Mouse (Mus musculus): ENCODE results near the gene Cyb5d1. TPM values are rescaled to one million over a fixed set of nuclear protein-coding genes. Genes with fewer than 3 reads are reported as not detected.

The Cyb5d1 gene
- polyA plus RNA-seq, 1 experiment from 2014 or later, result 47.7 TPM

DNA sequence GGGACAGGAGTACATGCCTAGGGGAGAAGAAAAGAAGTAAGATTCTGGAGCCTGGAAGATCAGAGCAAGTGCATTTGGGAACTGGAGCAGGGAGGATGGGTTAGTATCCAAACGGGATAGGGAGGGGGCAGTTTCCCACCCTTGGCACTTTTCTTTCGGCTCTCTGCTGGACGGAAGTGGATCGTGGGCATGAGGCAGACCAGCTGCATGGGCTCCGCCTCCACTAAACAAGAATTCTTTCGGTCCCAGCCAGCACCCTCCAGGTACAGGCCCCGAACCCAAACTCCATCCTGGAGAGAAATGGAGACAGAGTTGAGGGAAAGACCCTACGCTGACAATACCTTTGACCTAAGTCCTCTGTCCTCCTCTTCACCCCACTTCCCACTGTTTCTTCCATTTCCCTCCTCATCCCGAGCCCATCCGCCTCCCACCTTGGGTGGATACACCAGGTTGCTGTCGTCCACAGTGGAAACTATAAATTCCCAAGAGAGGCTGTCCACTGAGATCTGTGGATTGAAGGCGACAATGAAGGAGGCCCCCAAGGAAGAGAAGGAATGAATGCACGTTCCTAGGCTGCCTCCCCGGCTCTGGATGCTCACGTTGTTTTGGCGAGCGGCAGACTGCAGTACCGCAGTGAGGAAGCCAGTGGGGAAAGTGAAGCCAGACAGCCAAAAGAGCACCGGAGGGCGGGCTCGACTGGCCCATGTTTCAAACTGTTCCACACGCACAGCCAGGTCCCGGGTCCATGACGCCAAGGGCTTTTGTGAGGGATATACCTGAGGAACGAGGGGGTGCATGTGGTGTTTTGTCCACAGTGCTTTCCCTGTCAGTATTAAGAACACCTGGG lies 25.9 kb upstream of the Cyb5d1 start:
- Histone ChIP-seq H3K27ac (no peak overlapping the region), H3K9ac (replicated peaks) (0 out of 2 replicates have a peak overlapping the region, but pooled peaks have one; percentile 1), H3K27me3 (peaks cover 41% of the 10 kb centered on the region), H3K36me3 (no peaks in the 10 kb centered on the region), H3K4me1 (replicated peaks) (peaks cover 49% of the 10 kb centered on the region), H3K4me2 (replicated peaks) (0 out of 2 replicates have a peak overlapping the region, but pooled peaks have one; percentile 96), H3K4me3 (replicated peaks) (no peak overlapping the region), H3K9me3 (no peaks in the 10 kb centered on the region)
- WGBS, result 9% methylated on average over 25 of the region's 25 CpGs
- ATAC-seq, result no peak

DNA sequence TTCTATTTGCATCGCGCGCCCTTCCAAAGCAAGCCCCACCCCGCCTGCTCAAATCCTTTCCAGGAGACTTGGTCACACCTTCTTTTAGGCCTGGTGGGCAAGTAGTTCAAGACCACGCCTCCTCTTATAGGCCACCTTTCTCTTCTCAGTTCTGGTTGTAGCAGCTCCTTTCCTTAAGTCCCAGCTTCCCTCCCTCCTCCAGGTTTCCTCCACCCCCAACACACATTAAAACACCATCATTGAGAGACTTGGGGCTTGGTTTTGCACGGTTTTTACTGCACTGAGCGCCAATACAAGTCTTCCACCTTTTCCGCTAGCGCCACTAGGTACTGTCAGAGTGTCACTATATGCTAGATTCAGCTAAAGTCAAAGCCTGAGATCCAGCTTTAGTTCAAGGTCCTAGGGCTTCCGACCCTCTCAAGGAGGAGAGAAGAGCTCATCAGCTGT lies 25.1 kb upstream of the Cyb5d1 start:
- Histone ChIP-seq H3K9ac (replicated peaks) (peak overlapping the region; percentile 53; the same call in 1 of the 2 replicates), H3K4me3 (replicated peaks) (peak overlapping the region; percentile 83), H3K4me1 (replicated peaks) (peaks cover 50% of the 10 kb centered on the region), H3K27me3 (peaks cover 41% of the 10 kb centered on the region), H3K27ac (no peak overlapping the region), H3K36me3 (no peaks in the 10 kb centered on the region), H3K9me3 (no peaks in the 10 kb centered on the region), H3K4me2 (replicated peaks) (peak overlapping the region; percentile 96)
- WGBS, result 3% methylated on average over 10 of the region's 10 CpGs
- ATAC-seq, result no peak

DNA sequence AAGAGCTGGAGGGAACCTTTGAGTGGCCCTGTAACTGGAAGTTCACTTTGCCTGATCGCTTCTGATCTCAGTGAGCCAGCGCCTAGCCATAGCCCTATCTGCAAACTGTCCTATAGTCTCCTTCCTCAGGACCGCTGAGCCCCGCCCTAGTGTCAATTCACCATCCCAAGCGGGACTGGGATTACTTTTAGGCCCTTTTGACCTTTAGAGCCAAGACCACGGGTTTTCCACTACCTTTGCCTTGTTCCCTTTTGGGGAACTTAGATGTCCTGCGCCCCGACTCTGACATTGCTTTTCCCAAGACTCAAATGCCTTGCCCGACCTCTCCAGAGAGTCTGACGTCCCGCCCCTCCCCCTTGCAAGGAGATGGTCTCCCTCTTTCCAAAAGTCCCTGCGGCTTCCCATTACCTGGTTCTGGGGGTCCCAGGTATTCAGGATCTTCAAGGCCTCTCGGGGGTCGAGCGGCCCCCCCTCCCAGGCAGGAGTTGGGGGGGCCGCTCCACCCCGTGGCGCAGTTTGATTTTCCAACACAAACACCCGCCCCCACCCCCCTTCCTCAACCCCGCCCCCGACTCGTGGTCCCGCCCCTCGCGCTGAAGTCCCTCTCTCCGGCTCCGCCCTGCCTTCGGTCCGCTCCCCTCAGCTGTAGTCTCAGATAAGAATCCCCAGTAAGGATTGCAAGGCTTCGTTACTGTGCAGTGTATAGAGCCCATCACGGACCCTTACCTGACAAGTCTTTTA lies 24.6 kb upstream of the Cyb5d1 start:
- H3K4me3 ChIP-seq (replicated peaks), result peak overlapping the region; percentile 83
- peak overlapping the region; percentile 96 for H3K4me2 ChIP-seq (replicated peaks)
- no peaks in the 10 kb centered on the region for H3K36me3 ChIP-seq
- H3K9ac ChIP-seq (replicated peaks), result peak overlapping the region; percentile 53
- WGBS, result under 1% methylated on average over 31 of the region's 31 CpGs
- no peaks in the 10 kb centered on the region for H3K9me3 ChIP-seq
- H3K27ac ChIP-seq, result no peak overlapping the region
- peaks cover 52% of the 10 kb centered on the region for H3K4me1 ChIP-seq (replicated peaks)
- no peak for ATAC-seq
- peaks cover 41% of the 10 kb centered on the region for H3K27me3 ChIP-seq

DNA sequence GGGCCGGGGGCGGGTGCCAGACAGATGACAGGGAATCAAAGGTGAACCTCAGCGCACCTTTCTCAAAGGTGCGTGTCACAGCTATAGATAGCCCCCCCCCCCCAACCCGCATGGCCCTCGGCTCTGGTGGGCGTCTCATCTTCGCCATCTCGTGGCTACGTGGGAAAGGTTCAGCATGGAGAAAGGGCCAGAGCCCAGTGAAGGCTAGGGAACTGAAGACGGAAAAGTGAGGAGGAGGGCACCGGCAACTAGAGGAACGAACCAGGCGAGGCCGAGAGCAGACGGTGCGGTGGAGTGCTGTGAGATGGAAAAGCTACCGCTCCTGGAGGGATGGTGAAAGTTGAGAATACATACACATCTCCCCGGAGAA lies 24.0 kb upstream of the Cyb5d1 start:
- Histone ChIP-seq H3K4me1 (replicated peaks) (peaks cover 58% of the 10 kb centered on the region), H3K27ac (peak overlapping the region; percentile 83), H3K9ac (replicated peaks) (peak overlapping the region; percentile 53), H3K4me3 (replicated peaks) (peak overlapping the region; percentile 83), H3K36me3 (no peaks in the 10 kb centered on the region), H3K4me2 (replicated peaks) (peak overlapping the region; percentile 96), H3K27me3 (peaks cover 41% of the 10 kb centered on the region), H3K9me3 (no peaks in the 10 kb centered on the region)
- ATAC-seq, result no peak
- under 1% methylated on average over 19 of the region's 19 CpGs for WGBS

DNA sequence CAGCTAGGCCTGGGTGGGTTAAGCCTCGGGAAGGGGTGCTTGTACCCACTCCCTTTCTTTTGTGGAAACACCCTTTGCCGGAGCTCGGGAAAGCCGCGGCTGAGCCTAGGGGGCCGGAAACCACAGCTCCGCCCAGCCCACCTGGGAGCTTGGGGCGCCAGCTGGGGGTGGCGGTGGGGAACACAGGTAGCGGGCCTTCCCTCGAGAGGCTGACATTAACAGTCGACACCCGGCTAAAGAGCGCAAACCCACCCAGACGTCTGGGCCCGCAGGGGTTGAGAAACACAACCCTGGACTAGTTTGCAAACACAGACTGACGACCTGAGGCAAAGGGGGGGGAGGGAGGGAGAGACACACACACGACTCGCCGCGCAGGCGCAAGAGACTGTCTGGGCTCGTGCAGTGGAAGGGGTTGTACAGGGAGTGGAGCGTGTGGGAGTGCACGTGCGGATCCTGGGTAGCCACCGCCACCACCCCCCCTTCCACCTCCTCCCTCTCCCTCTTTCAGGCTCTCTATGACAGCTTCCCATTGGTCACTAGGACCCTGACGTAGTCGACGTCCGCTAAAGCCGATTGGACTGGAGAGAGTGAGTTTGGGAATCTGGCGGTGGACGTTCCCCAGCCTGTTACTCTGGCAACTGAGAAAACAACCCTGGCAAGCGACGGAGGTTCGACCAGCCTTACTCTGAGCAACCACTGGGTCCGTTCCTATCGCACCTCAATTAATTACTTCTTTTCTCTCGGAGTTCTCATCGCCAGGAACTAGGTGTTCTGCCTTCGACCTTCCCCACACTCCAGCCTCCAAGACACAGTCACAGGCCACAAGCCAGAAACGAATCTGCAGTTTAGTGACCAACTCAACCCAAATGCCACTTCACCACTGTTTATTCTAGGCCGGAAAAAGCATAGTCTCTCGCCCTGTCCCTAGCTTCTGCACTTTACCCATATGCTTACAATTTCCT lies 23.3 kb upstream of the Cyb5d1 start:
- Histone ChIP-seq H3K4me1 (replicated peaks) (peaks cover 65% of the 10 kb centered on the region), H3K4me2 (replicated peaks) (peak overlapping the region; percentile 96), H3K4me3 (replicated peaks) (peak overlapping the region; percentile 83), H3K9ac (replicated peaks) (peak overlapping the region; percentile 75), H3K9me3 (no peaks in the 10 kb centered on the region), H3K27ac (peak overlapping the region; percentile 100), H3K36me3 (no peaks in the 10 kb centered on the region), H3K27me3 (peaks cover 38% of the 10 kb centered on the region)
- WGBS, result under 1% methylated on average over 43 of the region's 45 CpGs
- peak; percentile 92 for ATAC-seq

DNA sequence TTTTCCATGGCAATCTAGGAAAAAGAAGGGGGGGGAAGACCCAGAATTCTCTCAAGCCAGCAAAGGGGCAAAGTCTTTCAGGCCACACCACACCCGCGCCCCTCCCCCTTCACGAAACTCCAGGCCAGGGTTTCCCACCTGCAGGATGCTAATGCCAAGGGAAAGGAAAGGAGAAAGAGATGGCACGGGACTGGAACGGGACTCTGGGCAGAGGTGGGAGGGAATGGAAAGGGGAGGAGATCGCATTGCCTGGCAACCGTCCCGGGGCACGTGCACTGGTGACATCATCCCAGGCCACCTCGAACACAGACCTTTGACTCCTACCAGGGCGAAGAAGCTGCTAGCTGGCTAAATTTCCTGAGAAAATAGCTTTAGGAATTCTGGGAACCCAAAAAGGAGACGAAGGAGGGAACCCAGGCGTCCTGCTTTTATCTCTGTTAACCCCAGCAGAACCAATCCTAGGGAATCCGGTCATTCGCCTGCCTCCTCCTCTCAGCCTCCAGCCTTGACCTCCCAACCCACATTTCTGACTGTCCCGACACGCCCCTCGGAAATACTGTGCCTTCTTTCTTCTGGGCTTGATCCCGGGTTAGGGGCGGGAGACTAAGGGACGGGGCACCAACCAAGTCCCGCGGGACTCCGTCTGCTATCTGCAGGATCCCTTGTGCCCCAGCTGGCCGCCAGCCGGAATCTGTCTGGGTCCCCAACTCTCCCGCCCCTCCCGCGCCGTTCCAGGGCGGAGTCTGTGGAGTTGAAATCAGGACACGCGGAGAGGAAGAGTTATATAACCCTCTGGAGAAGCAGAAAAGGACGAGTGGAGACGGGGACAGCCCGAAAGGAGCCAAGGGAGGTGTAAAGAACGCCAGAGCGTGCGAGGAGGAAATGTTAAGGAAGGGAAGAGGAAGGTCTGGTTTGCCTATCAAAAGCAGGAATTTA lies 22.3 kb upstream of the Cyb5d1 start:
- Histone ChIP-seq H3K4me3 (replicated peaks) (peak overlapping the region; percentile 83), H3K4me1 (replicated peaks) (peaks cover 75% of the 10 kb centered on the region), H3K4me2 (replicated peaks) (peak overlapping the region; percentile 96), H3K27ac (peak overlapping the region; percentile 100), H3K9ac (replicated peaks) (peak overlapping the region; percentile 75), H3K9me3 (no peaks in the 10 kb centered on the region), H3K27me3 (peaks cover 29% of the 10 kb centered on the region), H3K36me3 (peaks cover 7% of the 10 kb centered on the region)
- WGBS, result under 1% methylated on average over 39 of the region's 39 CpGs
- peak; percentile 25 for ATAC-seq

DNA sequence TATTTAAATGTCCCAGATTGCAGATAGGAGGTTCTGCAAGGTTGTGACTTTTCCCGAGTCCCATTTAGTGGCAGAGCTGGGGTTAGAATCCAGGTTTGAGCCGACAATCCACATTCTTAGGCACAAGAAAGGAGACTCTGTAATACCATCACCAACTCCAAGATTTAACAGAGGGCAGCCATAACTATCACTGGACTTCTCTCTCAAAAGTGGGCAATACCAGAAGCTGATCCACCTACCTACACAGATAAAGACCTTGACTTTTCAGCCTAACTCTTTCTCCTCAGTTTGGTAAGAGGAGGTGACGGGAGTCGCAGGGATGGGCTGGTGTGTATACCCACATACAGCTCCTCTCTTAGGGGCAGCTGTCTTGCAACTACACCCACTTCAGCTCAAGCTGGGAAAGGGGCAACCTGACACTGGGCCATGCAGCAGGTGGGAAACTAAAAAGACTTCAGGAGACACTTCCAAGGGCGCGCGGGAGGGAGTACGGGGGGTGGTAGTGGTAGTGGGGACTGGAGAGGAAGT lies 21.6 kb upstream of the Cyb5d1 start:
- H3K9ac ChIP-seq (replicated peaks), result peak overlapping the region; percentile 63
- H3K27me3 ChIP-seq, result peaks cover 22% of the 10 kb centered on the region
- peaks cover 13% of the 10 kb centered on the region for H3K36me3 ChIP-seq
- no peaks in the 10 kb centered on the region for H3K9me3 ChIP-seq
- peaks cover 82% of the 10 kb centered on the region for H3K4me1 ChIP-seq (replicated peaks)
- H3K27ac ChIP-seq, result peak overlapping the region; percentile 100
- no peak for ATAC-seq
- peak overlapping the region; percentile 96 for H3K4me2 ChIP-seq (replicated peaks)
- peak overlapping the region; percentile 83 for H3K4me3 ChIP-seq (replicated peaks)
- WGBS, result 1% methylated on average over 8 of the region's 8 CpGs

DNA sequence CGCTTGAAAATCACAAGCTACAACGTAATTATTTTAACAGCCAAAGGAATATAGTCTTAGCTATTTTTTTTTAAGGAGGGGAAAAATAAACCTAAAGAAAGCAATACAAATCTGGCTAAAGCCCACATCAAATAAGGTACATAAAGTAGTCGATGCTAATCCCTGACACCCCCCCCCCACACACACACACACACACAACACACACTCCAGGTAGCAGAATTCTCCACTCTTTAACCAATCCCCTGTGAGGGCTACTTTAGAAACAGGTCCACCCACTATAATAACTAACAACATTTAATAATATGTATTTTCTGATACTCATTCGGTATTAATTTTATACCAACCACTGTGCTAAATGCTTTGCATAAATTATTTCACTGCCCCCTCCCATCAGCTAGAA lies 21.1 kb upstream of the Cyb5d1 start:
- H3K9me3 ChIP-seq, result no peaks in the 10 kb centered on the region
- H3K4me2 ChIP-seq (replicated peaks), result peak overlapping the region; percentile 96
- peak overlapping the region; percentile 100 for H3K27ac ChIP-seq
- H3K36me3 ChIP-seq, result peaks cover 15% of the 10 kb centered on the region
- H3K27me3 ChIP-seq, result peaks cover 17% of the 10 kb centered on the region
- ATAC-seq, result no peak
- peaks cover 84% of the 10 kb centered on the region for H3K4me1 ChIP-seq (replicated peaks)
- H3K4me3 ChIP-seq (replicated peaks), result peak overlapping the region; percentile 83
- WGBS, result 1% methylated on average over 4 of the region's 4 CpGs
- peak overlapping the region; percentile 63 for H3K9ac ChIP-seq (replicated peaks)

DNA sequence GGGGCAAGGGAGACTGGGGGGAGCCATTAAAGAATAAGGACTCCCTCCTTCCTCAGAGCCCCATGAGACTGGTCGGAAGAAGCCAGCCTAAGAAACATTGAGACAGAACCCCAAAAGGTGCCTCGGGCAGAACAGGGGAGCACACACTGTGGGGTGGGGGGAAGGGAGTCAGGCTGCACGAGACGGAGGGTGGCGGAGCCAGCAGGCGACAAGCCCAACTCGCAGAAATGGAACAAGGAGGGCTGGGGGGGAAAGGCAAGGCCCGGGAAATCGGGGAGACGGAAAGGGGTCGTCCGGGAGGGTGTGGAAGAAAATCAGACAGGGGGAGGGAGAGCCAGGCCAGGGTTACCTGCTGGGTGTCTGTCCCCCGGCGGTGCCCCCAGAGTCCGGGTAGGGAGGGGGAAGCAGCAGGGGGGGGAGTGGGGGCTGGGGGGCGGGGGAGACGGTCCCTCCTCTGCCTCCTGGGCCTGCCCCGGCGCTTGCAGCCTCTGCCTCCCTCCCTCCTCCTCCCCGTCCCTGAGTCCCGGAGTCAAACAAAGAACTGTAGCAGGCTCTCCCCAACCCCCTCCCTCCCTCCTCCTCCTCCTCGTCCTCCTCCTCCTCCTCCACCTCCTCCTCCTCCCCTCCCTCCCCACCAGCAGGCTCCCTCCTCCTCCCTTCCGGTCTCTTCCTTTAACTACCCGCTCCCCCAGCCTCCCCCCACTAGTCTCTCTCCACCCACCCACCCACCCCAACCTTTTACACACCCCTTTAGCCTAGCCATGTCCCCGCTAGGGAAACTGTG lies 20.4 kb upstream of the Cyb5d1 start:
- peaks cover 15% of the 10 kb centered on the region for H3K36me3 ChIP-seq
- H3K9ac ChIP-seq (replicated peaks), result peak overlapping the region; percentile 99
- peaks cover 11% of the 10 kb centered on the region for H3K27me3 ChIP-seq
- H3K9me3 ChIP-seq, result no peaks in the 10 kb centered on the region
- H3K4me2 ChIP-seq (replicated peaks), result peak overlapping the region; percentile 96
- under 1% methylated on average over 16 of the region's 25 CpGs for WGBS
- no peak for ATAC-seq
- H3K4me3 ChIP-seq (replicated peaks), result peak overlapping the region; percentile 83
- H3K4me1 ChIP-seq (replicated peaks), result peaks cover 78% of the 10 kb centered on the region
- peak overlapping the region; percentile 100 for H3K27ac ChIP-seq

DNA sequence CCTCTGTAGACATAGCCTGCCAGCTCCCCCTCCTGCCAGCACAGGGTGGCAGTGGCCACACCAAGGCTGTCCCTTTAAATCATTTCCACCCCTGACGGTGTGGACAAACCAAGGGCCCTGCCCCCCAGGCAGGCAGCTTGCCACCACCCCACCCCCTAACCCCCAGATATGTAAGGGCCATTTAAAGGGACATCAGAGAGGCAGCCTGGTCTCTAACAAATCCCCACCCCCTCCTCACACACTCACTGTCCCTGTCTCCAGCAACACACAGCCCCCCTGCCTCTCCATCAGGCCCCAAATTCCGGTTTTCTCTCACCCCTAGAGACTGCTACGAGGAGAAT lies 19.9 kb upstream of the Cyb5d1 start:
- Histone ChIP-seq H3K4me3 (replicated peaks) (peak overlapping the region; percentile 83), H3K27ac (peak overlapping the region; percentile 100)
- WGBS, result 0% methylated on average over 3 of the region's 3 CpGs

More for the DNA sequence above, 19.9 kb upstream of the Cyb5d1 start:
- peaks cover 5% of the 10 kb centered on the region for H3K27me3 ChIP-seq
- H3K4me2 ChIP-seq (replicated peaks), result peak overlapping the region; percentile 96
- H3K36me3 ChIP-seq, result peaks cover 15% of the 10 kb centered on the region
- H3K9me3 ChIP-seq, result no peaks in the 10 kb centered on the region
- H3K9ac ChIP-seq (replicated peaks), result peak overlapping the region; percentile 99
- ATAC-seq, result peak; percentile 22
- peaks cover 76% of the 10 kb centered on the region for H3K4me1 ChIP-seq (replicated peaks)
